Mouse (Mus musculus) ES-E14 (cell line): Measurements from ENCODE around the gene Pigm.

Experiments
- CHD2 ChIP-seq: IDR thresholded peaks from 2 replicates; pipeline ENCODE4 v1.6.1; 2014; ENCODE audit warnings: mild to moderate bottlenecking, low read depth, low read length, inconsistent platforms
- HCFC1 ChIP-seq: IDR thresholded peaks from 2 replicates; pipeline ENCODE4 v1.6.1; 2012; ENCODE audit warnings: low read length, inconsistent platforms, borderline replicate concordance; ENCODE audit not compliant: insufficient read depth
- MAFK ChIP-seq: IDR thresholded peaks from 2 replicates; pipeline ENCODE4 v1.6.1; 2014; ENCODE audit warnings: mild to moderate bottlenecking, low read depth, low read length, inconsistent platforms; ENCODE audit not compliant: insufficient read depth
- ZC3H11A ChIP-seq: IDR thresholded peaks from 2 replicates; pipeline ENCODE4 v1.6.1; 2012; ENCODE audit warnings: low read depth, mild to moderate bottlenecking, inconsistent platforms, low read length, borderline replicate concordance
- ZNF384 ChIP-seq: IDR thresholded peaks from 2 replicates; pipeline ENCODE4 v1.6.1; 2012; ENCODE audit warnings: low read depth, low read length, inconsistent platforms

DNA sequence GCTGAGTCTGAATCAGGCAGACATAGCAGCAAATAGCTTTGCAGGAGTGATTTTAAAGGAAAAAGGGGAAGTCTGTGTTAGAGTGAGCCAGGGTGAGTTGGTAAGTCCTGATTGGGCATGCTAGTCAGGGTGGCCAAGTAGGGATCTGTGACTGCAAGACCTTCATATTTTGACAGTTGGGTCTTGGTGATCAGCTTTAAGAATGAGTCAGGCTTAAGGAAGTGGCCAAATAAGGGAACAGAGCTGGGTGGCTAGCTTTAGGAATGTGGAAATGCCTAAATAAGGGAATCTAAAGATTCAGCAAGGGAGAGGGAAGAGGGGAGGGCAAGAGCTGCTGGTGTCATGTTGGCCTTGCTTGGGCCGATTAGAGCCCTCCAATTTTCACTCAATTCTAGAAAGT lies 47.0 kb downstream of the Pigm start:
- TF ChIP-seq ZNF384 (no peak), CHD2 (no peak), ZC3H11A (no peak), MAFK (no peak), HCFC1 (no peak)
